Mouse (Mus musculus) hindbrain, embryonic 14.5 days (tissue): ENCODE measurements around the gene Rbm3. TPM values are rescaled to one million over a fixed set of nuclear protein-coding genes. Genes with fewer than 3 reads are reported as not detected.
A peak's percentile ranks its signal among the peaks of the same experiment; 100 is the strongest.

Experiments
- ATAC-seq: fragments of 200-750 bp; cut with Nextera tagmentation; 2 replicates; pipeline ENCODE4 v1.8.0; 2017; ENCODE audit warnings: moderate number of reproducible peaks, mild to moderate bottlenecking, moderate TSS enrichment, moderate library complexity; ENCODE audit not compliant: low FRiP score
- DNase-seq: peaks from one replicate; pipeline ENCODE4 v3.0.0-alpha.2; 2015; ENCODE audit warnings: low spot score
- H3K27ac ChIP-seq: fragments of 300-500 bp; sonication (generic); 2 replicates; pipeline ENCODE4 v1.5.1; 2014; ENCODE audit warnings: mild to moderate bottlenecking, moderate library complexity
- H3K27me3 ChIP-seq: fragments of 300-500 bp; sonication (generic); 2 replicates; pipeline ENCODE4 v1.6.1; 2014; ENCODE audit warnings: mild to moderate bottlenecking, low read length, mixed read lengths; ENCODE audit not compliant: control insufficient read depth, insufficient read depth
- H3K36me3 ChIP-seq: fragments of 300-500 bp; sonication (generic); replicated peaks from 2 replicates; pipeline ENCODE4 v1.6.1; 2014; ENCODE audit not compliant: control insufficient read depth, insufficient read depth
- H3K4me1 ChIP-seq: fragments of 300-500 bp; sonication (generic); replicated peaks from 2 replicates; pipeline ENCODE4 v1.6.1; 2014; ENCODE audit warnings: antibody characterized with exemption, low read length, mixed read lengths; ENCODE audit not compliant: control insufficient read depth, insufficient read depth
- H3K4me2 ChIP-seq: fragments of 300-500 bp; sonication (generic); replicated peaks from 2 replicates; pipeline ENCODE4 v1.6.1; 2014; ENCODE audit warnings: mild to moderate bottlenecking, moderate library complexity
- H3K4me3 ChIP-seq: fragments of 300-500 bp; sonication (generic); replicated peaks from 2 replicates; pipeline ENCODE4 v1.5.1; 2014; ENCODE audit warnings: mild to moderate bottlenecking, low read length
- H3K9ac ChIP-seq: fragments of 300-500 bp; sonication (generic); 2 replicates; pipeline ENCODE4 v1.6.1; 2014
- H3K9me3 ChIP-seq: fragments of 300-500 bp; sonication (generic); 2 replicates; pipeline ENCODE4 v1.6.1; 2016; ENCODE audit warnings: low read length; ENCODE audit not compliant: control insufficient read depth
- WGBS: fragments of 180-500 bp; shearing (Covaris S2); extraction: QIAGEN DNeasy Blood & Tissue Kit; methylation state at CpG from one replicate; pipeline ENCODE4 v1.1.7; 2014; 5-methylcytosine and 5-hydroxymethylcytosine counted together
- polyA plus RNA-seq: library from polyadenylated mRNA; unstranded; fragments of >200 nt; fragmentation: Nextera tagmentation; extraction: Ambion mirVana; gene quantifications from 2 replicates; pipeline ENCODE4 v1.2.1, GENCODE M21; 2014

The Rbm3 gene
- polyA plus RNA-seq = 304 and 340 TPM in 2 replicates

DNA sequence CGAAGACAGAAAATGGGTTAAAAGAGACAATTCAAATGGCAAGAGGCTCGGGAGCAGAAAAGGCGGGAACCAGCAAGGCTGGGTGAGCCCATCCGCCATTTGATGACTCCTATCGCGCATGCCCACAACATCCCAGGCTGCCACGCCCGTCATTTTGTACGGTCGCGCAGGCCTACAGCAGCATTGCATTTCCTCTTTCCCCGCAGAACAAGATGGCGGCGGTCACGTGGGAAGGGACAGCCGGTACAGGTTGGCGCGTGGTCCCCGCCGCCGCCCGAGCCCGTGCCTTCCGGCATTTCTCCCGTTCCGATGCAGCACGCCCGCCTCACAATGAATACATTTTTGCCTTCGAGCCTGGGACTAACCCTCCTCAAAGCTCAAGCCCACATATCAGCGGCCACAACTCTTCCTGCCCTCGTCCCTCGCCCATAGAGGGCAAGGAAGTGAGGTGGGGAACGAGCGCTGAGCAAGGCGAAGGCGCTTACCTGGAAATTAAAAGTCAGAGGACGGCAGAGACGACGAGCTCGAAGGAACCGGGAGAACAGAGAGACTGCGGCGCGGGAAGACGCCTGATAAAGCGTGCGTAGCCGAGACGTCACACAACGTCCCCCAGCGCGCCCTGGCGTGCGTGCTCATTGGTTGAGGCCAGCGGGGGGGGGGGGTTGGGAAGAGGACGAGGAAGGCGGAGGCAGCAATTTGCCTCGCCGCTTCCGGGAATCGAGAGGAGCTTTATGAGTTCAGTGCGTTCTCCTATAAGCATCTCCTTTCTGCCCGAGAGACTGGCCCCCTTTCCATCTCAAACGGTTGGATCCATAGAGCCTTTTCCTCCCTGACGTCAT is at the start of gene Rbm3:
Gene Rbm3 (minus strand): TSS at position 728 of the 839 bp plus-strand sequence.
- Histone ChIP-seq H3K36me3 (peaks cover 34% of the 10 kb centered on the region), H3K9me3 (no peaks in the 10 kb centered on the region), H3K27ac (peak within 1 kb of the TSS; percentile 98), H3K27me3 (no peaks in the 10 kb centered on the region), H3K4me1 (peaks cover 6% of the 10 kb centered on the region), H3K9ac (peak within 1 kb of the TSS; percentile 86), H3K4me3 (peak within 1 kb of the TSS; percentile 65), H3K4me2 (peak within 1 kb of the TSS; percentile 62)
- ATAC-seq (peak; percentile 94), DNase-seq (peak; percentile 85)
- 13% methylated on average over 61 of the region's 65 CpGs for WGBS

DNA sequence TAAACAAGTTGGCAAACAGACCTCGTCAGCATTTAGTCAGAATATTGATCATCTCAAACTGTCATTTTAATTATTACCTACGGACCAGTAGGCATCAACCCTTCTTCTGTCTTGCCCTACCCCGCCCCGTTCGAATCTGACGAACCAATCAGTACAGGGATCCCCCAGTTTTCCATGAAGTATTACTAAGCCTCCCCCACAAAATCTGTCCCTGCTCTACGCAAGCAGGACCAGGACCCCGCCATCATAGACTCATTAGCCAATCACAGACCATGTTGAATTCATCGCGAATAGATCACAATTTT is 47.7 kb upstream of the Rbm3 start, which contains the start of gene Ebp:
Gene Ebp (minus strand): TSS at position 94 of the 305 bp plus-strand sequence.
- Histone ChIP-seq H3K27me3 (no peaks in the 10 kb centered on the region), H3K4me3 (peak within 1 kb of the TSS; percentile 45), H3K27ac (peak within 1 kb of the TSS; percentile 79), H3K4me1 (no peaks in the 10 kb centered on the region), H3K9ac (peak within 1 kb of the TSS; percentile 50), H3K9me3 (no peaks in the 10 kb centered on the region), H3K36me3 (no peaks in the 10 kb centered on the region), H3K4me2 (peak within 1 kb of the TSS; percentile 69)
- 24% methylated on average over 10 of the region's 10 CpGs for WGBS
- ATAC-seq (peak; percentile 62), DNase-seq (peak; percentile 25)

DNA sequence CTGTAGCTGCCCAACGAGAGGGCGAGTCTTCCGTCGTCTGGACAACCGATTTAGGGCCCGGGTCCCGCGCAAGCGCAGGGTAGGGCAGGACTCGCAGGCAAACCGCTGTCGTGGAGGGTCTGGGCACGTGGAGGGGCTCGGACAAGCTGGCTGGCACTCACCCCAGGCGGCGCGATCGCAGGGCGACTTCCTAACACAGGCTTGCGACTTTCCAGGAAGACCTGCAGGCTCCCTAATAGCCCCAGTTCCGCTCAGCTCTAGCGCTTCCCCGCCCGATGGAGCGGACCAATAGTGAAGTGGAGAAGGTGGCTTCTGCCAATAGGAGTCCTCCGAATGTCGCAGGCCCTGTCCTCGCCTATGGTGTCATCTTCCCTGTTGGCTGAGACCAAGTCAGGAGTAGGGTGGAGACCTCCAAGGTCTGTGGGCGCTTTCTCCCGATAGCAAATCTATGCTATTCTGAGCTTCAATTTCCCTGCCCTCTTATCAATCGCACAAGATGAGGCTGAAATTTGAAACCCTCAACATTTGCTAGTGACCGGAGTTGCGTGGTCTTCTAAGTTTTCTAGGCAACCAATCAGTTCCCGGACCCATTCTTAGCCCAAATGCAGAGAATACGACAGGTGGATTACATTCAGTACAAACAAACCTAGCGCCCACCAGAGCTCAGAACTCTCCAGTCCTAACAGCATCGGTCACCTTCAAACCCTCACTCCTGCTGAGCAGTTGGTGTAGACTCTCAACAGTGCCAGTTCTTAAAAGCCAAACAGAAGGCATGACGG is 47.1 kb upstream of the Rbm3 start:
- Histone ChIP-seq H3K4me3 (peak overlapping the region; percentile 45), H3K4me1 (no peaks in the 10 kb centered on the region), H3K36me3 (no peaks in the 10 kb centered on the region), H3K9ac (peak overlapping the region; percentile 50), H3K27ac (peak overlapping the region; percentile 79), H3K27me3 (no peaks in the 10 kb centered on the region), H3K4me2 (peak overlapping the region; percentile 69), H3K9me3 (no peaks in the 10 kb centered on the region)
- DNase-seq = peak; percentile 78
- WGBS = 17% methylated on average over 38 of the region's 38 CpGs
- ATAC-seq = peak; percentile 97

DNA sequence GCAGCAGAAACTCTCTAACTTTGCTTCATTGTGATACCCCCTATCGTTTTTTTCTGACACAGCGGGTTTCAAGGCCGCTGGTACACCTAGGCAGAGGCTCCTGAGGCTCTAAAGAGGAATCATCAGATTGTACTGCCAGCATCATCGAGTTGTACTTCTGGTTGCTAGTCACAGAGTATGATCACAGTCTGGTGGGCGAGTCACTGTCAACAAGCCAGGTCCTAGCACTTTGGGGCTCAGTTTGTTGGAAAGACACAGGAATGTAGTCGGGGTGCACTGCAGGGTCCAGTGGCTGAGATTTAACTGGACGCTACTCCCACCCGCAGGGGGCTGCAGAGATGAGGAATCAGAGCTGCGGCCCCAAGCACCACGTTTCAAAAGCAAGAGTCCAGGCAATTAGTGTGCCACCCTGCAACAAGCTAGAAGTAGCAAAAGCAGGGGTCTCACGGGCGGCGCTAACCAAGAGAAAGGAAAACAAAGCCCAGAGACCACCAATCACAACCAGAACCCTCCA is 46.5 kb upstream of the Rbm3 start:
- Histone ChIP-seq H3K4me3 (peak overlapping the region; percentile 45), H3K4me2 (peak overlapping the region; percentile 69), H3K9ac (peak overlapping the region; percentile 50), H3K4me1 (no peaks in the 10 kb centered on the region), H3K27ac (peak overlapping the region; percentile 79), H3K36me3 (no peaks in the 10 kb centered on the region), H3K9me3 (no peaks in the 10 kb centered on the region), H3K27me3 (no peaks in the 10 kb centered on the region)
- ATAC-seq (no peak), DNase-seq (no peak)
- WGBS = 25% methylated on average over 13 of the region's 13 CpGs

DNA sequence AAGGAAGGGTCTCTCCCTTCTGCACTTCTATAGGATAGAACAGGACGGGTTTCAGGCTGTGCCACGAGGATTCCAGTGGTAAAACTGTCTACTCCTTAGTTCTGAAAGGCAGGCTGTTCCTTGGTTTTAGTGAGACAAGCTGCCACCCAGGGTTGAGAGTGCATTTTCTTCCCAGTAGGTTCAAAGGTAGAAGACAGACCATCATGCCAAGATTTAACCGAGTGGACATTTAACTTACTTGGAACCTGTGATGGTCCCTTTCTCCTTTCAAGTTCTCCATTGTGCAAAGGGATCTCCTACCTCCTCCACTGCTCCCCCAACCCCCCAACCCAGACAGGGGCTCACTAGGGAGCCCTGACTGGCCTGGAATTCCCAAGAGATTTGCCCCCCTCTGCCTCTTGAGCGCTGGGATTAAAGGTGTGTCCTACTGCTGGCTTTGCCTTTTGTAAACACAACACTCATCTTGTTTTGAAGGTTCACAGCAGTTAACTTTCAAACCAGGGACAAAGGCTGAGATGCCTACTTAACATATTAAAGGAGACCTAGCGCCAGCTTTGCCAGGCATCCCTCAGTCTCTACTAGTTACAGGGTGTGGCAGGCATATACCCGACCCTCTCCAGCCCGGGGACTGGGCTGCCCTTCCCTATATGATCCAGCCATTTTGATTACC is 37.3 kb upstream of the Rbm3 start:
- no peaks in the 10 kb centered on the region for H3K4me1 ChIP-seq
- WGBS = 19% methylated on average over 7 of the region's 7 CpGs
- no peak overlapping the region for H3K4me3 ChIP-seq
- H3K36me3 ChIP-seq = no peaks in the 10 kb centered on the region; the same call in 1 of the 2 replicates
- no peak overlapping the region for H3K9ac ChIP-seq
- DNase-seq (no peak), ATAC-seq (no peak)
- H3K9me3 ChIP-seq = no peaks in the 10 kb centered on the region
- H3K27me3 ChIP-seq = no peaks in the 10 kb centered on the region
- H3K4me2 ChIP-seq = no peak overlapping the region
- no peak overlapping the region for H3K27ac ChIP-seq

DNA sequence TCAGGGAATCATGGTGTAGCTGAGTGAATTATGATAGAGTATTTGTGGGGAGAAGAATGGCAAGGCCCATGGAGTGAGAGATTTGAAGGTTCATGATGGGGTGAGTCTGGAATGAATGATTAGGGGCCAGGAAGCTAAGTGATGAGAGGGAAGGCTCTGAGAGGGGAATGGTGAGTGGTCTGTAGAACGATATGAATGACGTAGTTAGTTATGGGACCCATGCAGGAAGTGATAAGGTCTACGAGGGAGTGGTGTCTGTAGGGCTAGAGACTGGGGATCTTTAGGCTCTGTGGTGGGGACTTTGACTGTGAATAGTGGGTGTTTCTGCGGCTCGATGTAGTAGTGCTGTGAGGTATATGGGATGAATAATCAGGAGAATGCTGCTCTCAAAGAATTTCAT is 34.0 kb upstream of the Rbm3 start:
- ATAC-seq = no peak
- H3K27me3 ChIP-seq = no peaks in the 10 kb centered on the region

DNA sequence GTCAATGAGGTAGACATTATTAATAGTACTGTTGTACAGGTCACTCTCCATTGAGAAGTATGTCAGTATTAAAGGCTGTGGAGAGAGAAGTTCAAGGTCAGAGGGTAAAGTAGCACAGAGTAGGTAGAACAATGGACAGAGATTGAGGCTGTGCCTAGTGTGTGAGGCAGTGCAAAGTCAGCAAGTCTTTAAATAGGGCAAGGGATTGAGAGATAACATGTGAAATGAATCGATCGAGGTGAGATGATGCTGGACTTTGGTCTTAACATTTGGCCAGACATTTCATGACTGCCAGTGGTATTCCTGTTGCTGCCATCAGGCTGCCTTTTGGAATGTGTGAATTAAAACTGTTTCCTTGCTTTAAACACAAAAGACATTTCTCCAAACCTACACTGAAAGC is 33.2 kb upstream of the Rbm3 start:
- Histone ChIP-seq H3K4me1 (0 out of 2 replicates have a peak, but pooled peaks cover 6% of the 10 kb centered on the region), H3K36me3 (no peaks in the 10 kb centered on the region), H3K27me3 (no peaks in the 10 kb centered on the region), H3K4me2 (no peak overlapping the region), H3K27ac (no peak overlapping the region), H3K9ac (no peak overlapping the region), H3K4me3 (no peak overlapping the region), H3K9me3 (no peaks in the 10 kb centered on the region)
- ATAC-seq (no peak), DNase-seq (no peak)
- whole genome bisulfite sequencing = 93% methylated on average over 2 of the region's 2 CpGs

More for the DNA sequence above, 34.0 kb upstream of the Rbm3 start:
- no peak overlapping the region for H3K4me2 ChIP-seq
- WGBS = 92% methylated on average over 5 of the region's 5 CpGs
- no peak overlapping the region for H3K4me3 ChIP-seq
- DNase-seq = no peak
- no peak overlapping the region for H3K27ac ChIP-seq
- no peaks in the 10 kb centered on the region for H3K9me3 ChIP-seq
- no peaks in the 10 kb centered on the region for H3K36me3 ChIP-seq
- H3K4me1 ChIP-seq = 0 out of 2 replicates have a peak, but pooled peaks cover 3% of the 10 kb centered on the region
- no peak overlapping the region for H3K9ac ChIP-seq

DNA sequence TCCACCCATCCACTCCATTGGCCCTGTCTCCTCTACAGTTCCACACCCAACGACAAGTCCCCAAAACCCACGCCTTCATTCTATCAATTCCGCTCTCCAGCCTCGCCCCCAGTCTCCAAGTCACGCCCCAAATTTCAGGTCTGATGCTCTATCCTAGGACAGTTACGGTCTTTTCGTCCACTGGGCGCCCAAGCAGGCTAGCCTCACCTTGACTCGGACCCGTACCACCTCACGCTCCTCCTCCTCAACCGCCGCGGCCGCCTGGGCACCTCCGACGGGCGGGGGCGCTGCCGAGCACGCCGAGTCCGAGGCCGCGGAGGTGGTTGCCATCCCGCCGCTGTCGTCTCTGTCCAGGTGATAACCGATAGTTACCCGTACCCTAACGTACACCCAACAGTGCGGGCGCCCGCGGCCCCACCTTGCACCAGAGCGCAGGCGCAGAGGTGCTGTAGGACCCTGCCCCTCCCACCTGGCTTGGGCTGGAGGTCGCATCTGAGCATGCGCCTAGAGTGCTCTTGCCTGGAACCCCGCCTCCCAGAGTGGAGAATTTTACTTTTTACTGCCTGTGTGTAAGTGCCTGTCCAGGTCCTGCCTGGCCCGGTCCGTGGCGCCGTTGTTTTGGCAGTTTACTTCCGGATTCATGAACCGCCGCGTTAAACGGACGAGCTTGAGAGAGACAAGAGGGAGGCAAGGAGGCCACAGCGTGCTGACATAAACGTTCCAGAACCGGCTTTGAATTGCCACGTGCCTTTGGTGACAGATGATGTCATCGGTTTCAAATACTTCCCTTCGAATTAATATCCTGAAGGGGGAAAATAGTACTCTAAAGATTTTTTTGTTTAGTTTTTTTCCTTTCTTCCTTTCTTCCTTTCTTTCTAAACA is 30.1 kb upstream of the Rbm3 start, which contains the start of gene Tbc1d25:
Gene Tbc1d25 (minus strand): TSS at position 678 of the 882 bp plus-strand sequence.
- DNase-seq (peak; percentile 81), ATAC-seq (peak; percentile 95)
- Histone ChIP-seq H3K4me1 (0 out of 2 replicates have a peak, but pooled peaks cover 6% of the 10 kb centered on the region), H3K27me3 (no peaks in the 10 kb centered on the region), H3K36me3 (no peaks in the 10 kb centered on the region; the same call in 1 of the 2 replicates), H3K9ac (peak within 1 kb of the TSS; percentile 65), H3K27ac (0 out of 2 replicates have a peak within 1 kb of the TSS, but pooled peaks have one; percentile 9), H3K9me3 (no peaks in the 10 kb centered on the region), H3K4me2 (peak within 1 kb of the TSS; percentile 54), H3K4me3 (peak within 1 kb of the TSS; percentile 64)
- WGBS = 16% methylated on average over 50 of the region's 56 CpGs
